Mouse (Mus musculus) heart, embryonic 15.5 days (tissue): ENCODE results near the gene Psmb8. TPM values are rescaled to one million over a fixed set of nuclear protein-coding genes. Genes with fewer than 3 reads are reported as not detected.

ENCODE experiments used
- ATAC-seq: fragments of 200-750 bp; cut with Nextera tagmentation; replicated peaks from 2 replicates; pipeline ENCODE4 v1.8.0; 2017; ENCODE audit warnings: low read depth, moderate TSS enrichment; ENCODE audit not compliant: insufficient number of reproducible peaks, insufficient read depth, low FRiP score
- H3K27ac ChIP-seq: fragments of 300-500 bp; sonication (generic); 2 replicates; pipeline ENCODE4 v1.5.1; 2015; ENCODE audit warnings: mild to moderate bottlenecking, inconsistent platforms
- H3K27me3 ChIP-seq: fragments of 300-500 bp; sonication (generic); 2 replicates; pipeline ENCODE4 v1.6.1; 2015; ENCODE audit warnings: inconsistent platforms
- H3K36me3 ChIP-seq: fragments of 300-500 bp; sonication (generic); 2 replicates; pipeline ENCODE4 v1.6.1; 2015; ENCODE audit warnings: mild to moderate bottlenecking, inconsistent platforms
- H3K4me1 ChIP-seq: fragments of 300-500 bp; sonication (generic); replicated peaks from 2 replicates; pipeline ENCODE4 v1.6.1; 2015; ENCODE audit warnings: inconsistent platforms
- H3K4me2 ChIP-seq: fragments of 300-500 bp; sonication (generic); 2 replicates; pipeline ENCODE4 v1.6.1; 2015; ENCODE audit warnings: inconsistent platforms, mild to moderate bottlenecking, moderate library complexity
- H3K4me3 ChIP-seq: fragments of 300-500 bp; sonication (generic); 2 replicates; pipeline ENCODE4 v1.5.1; 2015; ENCODE audit warnings: mild to moderate bottlenecking, inconsistent platforms
- H3K9ac ChIP-seq: fragments of 300-500 bp; sonication (generic); 2 replicates; pipeline ENCODE4 v1.6.1; 2015; ENCODE audit warnings: mild to moderate bottlenecking, inconsistent platforms
- H3K9me3 ChIP-seq: fragments of 300-500 bp; sonication (generic); replicated peaks from 2 replicates; pipeline ENCODE4 v1.6.1; 2016; ENCODE audit warnings: inconsistent platforms
- WGBS: fragments of 180-500 bp; shearing (Covaris S2); methylation state at CpG from one replicate; pipeline ENCODE4 v1.1.7; 2015; ENCODE audit warnings: mixed read lengths; 5-methylcytosine and 5-hydroxymethylcytosine counted together
- polyA plus RNA-seq: library from polyadenylated mRNA; unstranded; fragments of >200 nt; fragmentation: Nextera tagmentation; extraction: Ambion mirVana; gene quantifications from 2 replicates; pipeline ENCODE4 v1.2.1, GENCODE M21; 2015

Gene Psmb8
- polyA plus RNA-seq, result 6.3 and 50.4 TPM in 2 replicates

GRCm38 (mm10) chr17:34196941-34197894, at the start of gene Psmb8:
Psmb8 (plus strand) TSS chr17:34197721.
- no peaks in the 10 kb centered on the region for H3K9me3 ChIP-seq
- ATAC-seq, result peak; percentile 75
- no peaks in the 10 kb centered on the region for H3K36me3 ChIP-seq
- no peak within 1 kb of the TSS for H3K27ac ChIP-seq
- H3K4me1 ChIP-seq, result peaks cover 14% of the 10 kb centered on the region
- WGBS, result 5% methylated on average over 41 of the region's 41 CpGs
- peak within 1 kb of the TSS; percentile 57 for H3K9ac ChIP-seq
- peak within 1 kb of the TSS; percentile 86 for H3K4me2 ChIP-seq
- H3K4me3 ChIP-seq, result peak within 1 kb of the TSS; percentile 53
- H3K27me3 ChIP-seq, result peaks cover 87% of the 10 kb centered on the region

- Histone ChIP-seq H3K27ac (no peak within 1 kb of the TSS), H3K9ac (no peak within 1 kb of the TSS), H3K27me3 (peaks cover 11% of the 10 kb centered on the region; the same call in 1 of the 2 replicates), H3K4me3 (no peak within 1 kb of the TSS), H3K4me1 (no peaks in the 10 kb centered on the region), H3K4me2 (no peak within 1 kb of the TSS), H3K9me3 (no peaks in the 10 kb centered on the region), H3K36me3 (no peaks in the 10 kb centered on the region)
- no peak for ATAC-seq
- 49% methylated on average over 4 of the region's 4 CpGs for WGBS
These were observed 44.6 kb upstream of the Psmb8 start, which contains the start of gene H2-DMb1 for GRCm38 (mm10) chr17:34152923-34153322. H2-DMb1 (plus strand) TSS chr17:34153072.

GRCm38 (mm10) chr17:34155534-34155933, 42.0 kb upstream of the Psmb8 start:
- peaks cover 15% of the 10 kb centered on the region; the same call in 1 of the 2 replicates for H3K27me3 ChIP-seq
- no peaks in the 10 kb centered on the region for H3K36me3 ChIP-seq
- H3K9ac ChIP-seq, result no peak overlapping the region
- ATAC-seq, result no peak
- H3K27ac ChIP-seq, result no peak overlapping the region
- WGBS, result 51% methylated on average over 5 of the region's 5 CpGs
- H3K4me1 ChIP-seq, result no peaks in the 10 kb centered on the region
- H3K4me2 ChIP-seq, result no peak overlapping the region
- H3K9me3 ChIP-seq, result no peaks in the 10 kb centered on the region
- no peak overlapping the region for H3K4me3 ChIP-seq

GRCm38 (mm10) chr17:34164202-34164895, 33.2 kb upstream of the Psmb8 start:
- WGBS, result 33% methylated on average over 9 of the region's 9 CpGs

GRCm38 (mm10) chr17:34165033-34165730, 32.3 kb upstream of the Psmb8 start:
- Histone ChIP-seq H3K27ac (no peak overlapping the region), H3K4me2 (no peak overlapping the region), H3K27me3 (peaks cover 4% of the 10 kb centered on the region; the same call in 1 of the 2 replicates), H3K36me3 (no peaks in the 10 kb centered on the region), H3K9me3 (no peaks in the 10 kb centered on the region), H3K4me3 (no peak overlapping the region), H3K9ac (no peak overlapping the region), H3K4me1 (no peaks in the 10 kb centered on the region)
- ATAC-seq, result no peak
- WGBS, result 64% methylated on average over 6 of the region's 6 CpGs

More at GRCm38 (mm10) chr17:34164202-34164895, 33.2 kb upstream of the Psmb8 start:
- ATAC-seq, result no peak
- H3K9ac ChIP-seq, result no peak overlapping the region
- H3K27ac ChIP-seq, result no peak overlapping the region
- H3K27me3 ChIP-seq, result peaks cover 5% of the 10 kb centered on the region; the same call in 1 of the 2 replicates
- H3K4me2 ChIP-seq, result no peak overlapping the region
- no peaks in the 10 kb centered on the region for H3K36me3 ChIP-seq
- H3K4me1 ChIP-seq, result no peaks in the 10 kb centered on the region
- H3K9me3 ChIP-seq, result no peaks in the 10 kb centered on the region
- H3K4me3 ChIP-seq, result no peak overlapping the region

GRCm38 (mm10) chr17:34169279-34169678, 28.2 kb upstream of the Psmb8 start:
- ATAC-seq, result no peak
- 0% methylated on average over 2 of the region's 2 CpGs for WGBS
- H3K4me3 ChIP-seq, result no peak overlapping the region
- H3K27ac ChIP-seq, result no peak overlapping the region
- no peak overlapping the region for H3K9ac ChIP-seq
- 0 out of 2 replicates have a peak, but pooled peaks cover 3% of the 10 kb centered on the region for H3K27me3 ChIP-seq
- H3K4me1 ChIP-seq, result no peaks in the 10 kb centered on the region
- H3K36me3 ChIP-seq, result no peaks in the 10 kb centered on the region
- H3K4me2 ChIP-seq, result no peak overlapping the region
- no peaks in the 10 kb centered on the region for H3K9me3 ChIP-seq

- H3K27ac ChIP-seq, result no peak overlapping the region
These were observed 27.0 kb upstream of the Psmb8 start for GRCm38 (mm10) chr17:34170487-34170876.

GRCm38 (mm10) chr17:34170877-34171498, 26.5 kb upstream of the Psmb8 start:
- WGBS, result 36% methylated on average over 13 of the region's 13 CpGs
- Histone ChIP-seq H3K27ac (no peak overlapping the region), H3K9ac (no peak overlapping the region), H3K9me3 (no peaks in the 10 kb centered on the region), H3K27me3 (peaks cover 6% of the 10 kb centered on the region; the same call in 1 of the 2 replicates), H3K4me2 (no peak overlapping the region; the same call in 1 of the 2 replicates), H3K4me1 (no peaks in the 10 kb centered on the region), H3K36me3 (no peaks in the 10 kb centered on the region), H3K4me3 (no peak overlapping the region)
- ATAC-seq, result no peak

More at GRCm38 (mm10) chr17:34170487-34170876, 27.0 kb upstream of the Psmb8 start:
- Histone ChIP-seq H3K27me3 (peaks cover 6% of the 10 kb centered on the region; the same call in 1 of the 2 replicates), H3K4me3 (no peak overlapping the region), H3K9ac (no peak overlapping the region), H3K9me3 (no peaks in the 10 kb centered on the region), H3K4me1 (no peaks in the 10 kb centered on the region), H3K36me3 (no peaks in the 10 kb centered on the region), H3K4me2 (no peak overlapping the region)
- WGBS, result 21% methylated on average over 4 of the region's 4 CpGs
- ATAC-seq, result no peak

GRCm38 (mm10) chr17:34172528-34172927, 25.0 kb upstream of the Psmb8 start:
- Histone ChIP-seq H3K9me3 (no peaks in the 10 kb centered on the region; the same call in 1 of the 2 replicates), H3K4me1 (no peaks in the 10 kb centered on the region), H3K9ac (no peak overlapping the region), H3K4me3 (no peak overlapping the region), H3K27ac (no peak overlapping the region), H3K27me3 (peaks cover 6% of the 10 kb centered on the region; the same call in 1 of the 2 replicates), H3K36me3 (no peaks in the 10 kb centered on the region), H3K4me2 (no peak overlapping the region)
- 90% methylated on average over 5 of the region's 5 CpGs for WGBS
- ATAC-seq, result no peak

GRCm38 (mm10) chr17:34174075-34174474, 23.4 kb upstream of the Psmb8 start:
- Histone ChIP-seq H3K27ac (no peak overlapping the region), H3K9me3 (no peaks in the 10 kb centered on the region; the same call in 1 of the 2 replicates), H3K4me3 (no peak overlapping the region), H3K27me3 (peaks cover 11% of the 10 kb centered on the region; the same call in 1 of the 2 replicates), H3K4me1 (no peaks in the 10 kb centered on the region), H3K36me3 (no peaks in the 10 kb centered on the region), H3K4me2 (no peak overlapping the region), H3K9ac (no peak overlapping the region)
- no peak for ATAC-seq
- 50% methylated on average over 1 of the region's 1 CpGs for WGBS
